Mouse (Mus musculus): ENCODE measurements at regions not wholly inside any gene's neighbourhood (a gene's known extent, or its start where the extent isn't known, plus 50 kb on each side); places are given as distances from the start of the nearest gene placed in this dataset.

DNA sequence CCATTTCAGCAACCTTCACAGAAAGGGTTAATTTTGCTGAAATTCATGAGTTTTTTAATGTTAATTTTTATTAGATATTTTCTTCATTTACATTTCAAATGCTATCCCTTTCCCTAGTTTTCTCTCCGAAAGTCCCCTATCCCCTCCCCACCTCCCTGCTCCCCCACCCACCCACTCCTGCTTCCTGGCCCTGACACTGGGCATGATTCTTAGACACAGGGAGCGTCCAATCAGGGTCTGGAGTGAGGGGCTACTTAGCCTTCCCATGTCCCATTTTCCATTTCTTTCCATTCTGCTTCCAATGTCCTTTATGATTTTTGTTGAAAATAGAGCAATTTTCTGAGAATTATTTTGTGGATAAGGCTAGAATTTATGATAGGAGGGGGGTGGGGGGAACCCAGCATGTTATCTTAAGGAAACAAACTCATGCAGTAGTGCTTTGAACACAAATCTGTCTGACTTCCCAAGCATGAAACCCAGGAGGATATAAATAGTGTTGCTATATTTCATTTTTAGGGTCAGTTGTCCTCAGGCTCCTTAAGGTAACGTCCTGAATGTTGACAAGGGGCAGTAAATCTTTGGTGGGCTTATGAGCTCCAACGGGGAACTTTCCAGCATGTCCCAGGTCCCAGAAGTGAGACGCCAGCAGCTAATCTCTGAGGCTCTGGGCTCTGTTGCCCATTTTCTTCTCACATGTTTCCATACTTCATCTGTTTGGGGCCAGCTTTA, 254.0 kb downstream of the 4930544G11Rik start:
- H3K27me3 ChIP-seq (replicated peaks; ENCODE audit: control insufficient read depth, insufficient read depth, low read length): no peaks in the 10 kb centered on the region
- H3K4me2 ChIP-seq (ENCODE audit: low read length): no peak overlapping the region
- no peaks in the 10 kb centered on the region for H3K4me1 ChIP-seq (replicated peaks; ENCODE audit: control insufficient read depth, insufficient read depth, low read length)
- 91% methylated on average over 5 of the region's 5 CpGs for WGBS
- no peaks in the 10 kb centered on the region for H3K36me3 ChIP-seq (ENCODE audit: control insufficient read depth, insufficient read depth)
- H3K4me3 ChIP-seq (replicated peaks; ENCODE audit: low read length): no peak overlapping the region
- no peaks in the 10 kb centered on the region for H3K9me3 ChIP-seq (ENCODE audit: control insufficient read depth, low read length)
- no peak for ATAC-seq
- H3K27ac ChIP-seq (ENCODE audit: low read length): no peak overlapping the region
- H3K9ac ChIP-seq (replicated peaks; ENCODE audit: low read depth, low read length): no peak overlapping the region

DNA sequence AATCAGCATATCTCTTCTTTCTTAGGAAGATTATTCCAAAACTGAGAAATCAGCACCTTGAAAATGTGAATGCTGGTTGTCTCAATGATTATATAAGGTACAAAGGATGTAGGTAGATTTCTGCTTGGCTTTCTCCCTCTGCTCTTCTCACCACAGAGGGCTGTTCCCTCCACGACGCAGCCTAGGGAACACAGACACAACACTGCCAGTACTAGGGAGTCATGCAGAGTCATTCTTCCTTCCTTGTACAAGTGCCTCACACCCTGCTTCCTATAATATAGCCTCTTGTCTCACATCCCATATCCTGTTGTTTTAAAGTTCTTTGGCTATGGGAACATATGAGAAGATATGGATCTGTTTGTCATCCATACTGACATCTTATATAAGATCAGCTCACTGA, 265.1 kb downstream of the 4930544G11Rik start:
- Histone ChIP-seq H3K27ac (ENCODE audit: low read length) (no peak overlapping the region), H3K4me3 (replicated peaks; ENCODE audit: low read length) (no peak overlapping the region), H3K9me3 (ENCODE audit: control insufficient read depth, low read length) (no peaks in the 10 kb centered on the region), H3K9ac (replicated peaks; ENCODE audit: low read depth, low read length) (no peak overlapping the region), H3K36me3 (ENCODE audit: control insufficient read depth, insufficient read depth) (no peaks in the 10 kb centered on the region), H3K4me1 (replicated peaks; ENCODE audit: control insufficient read depth, insufficient read depth, low read length) (no peaks in the 10 kb centered on the region), H3K4me2 (ENCODE audit: low read length) (no peak overlapping the region), H3K27me3 (replicated peaks; ENCODE audit: control insufficient read depth, insufficient read depth, low read length) (no peaks in the 10 kb centered on the region)
- WGBS: 44% methylated on average over 2 of the region's 2 CpGs
- no peak for ATAC-seq

DNA sequence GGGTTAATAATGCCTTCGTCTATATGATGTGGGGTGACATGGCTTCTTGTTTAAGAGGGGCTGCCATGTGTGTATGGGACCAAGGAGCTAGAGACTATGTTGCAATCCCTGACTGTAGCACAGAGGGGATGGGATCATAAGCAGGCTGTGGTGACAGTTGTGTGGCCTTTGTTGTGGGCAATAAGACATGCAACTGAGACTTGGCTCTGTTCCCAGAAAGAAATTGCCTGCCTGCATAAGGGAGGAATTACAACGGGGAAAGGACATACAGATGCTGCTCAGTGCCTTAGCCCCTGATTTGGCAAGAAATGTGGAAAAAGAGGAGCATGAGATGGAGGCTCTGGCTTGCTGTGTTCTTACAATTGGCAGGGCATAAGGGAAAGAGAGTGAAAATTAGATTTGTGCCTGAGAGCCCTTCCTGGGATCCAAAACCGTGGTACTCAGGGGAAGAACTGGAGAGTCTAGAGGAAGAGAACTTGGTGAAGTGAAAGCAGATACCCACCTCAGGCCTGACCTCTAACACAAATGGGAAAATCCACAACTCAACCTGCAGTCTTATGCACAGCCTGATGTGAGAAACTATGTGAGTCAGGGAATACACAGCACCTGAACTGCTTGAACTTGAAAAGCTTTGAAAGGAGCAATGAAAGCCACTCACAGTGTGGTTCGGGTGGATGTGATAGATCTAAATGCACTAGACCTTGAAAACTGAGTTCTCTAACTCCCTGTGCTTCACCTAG, 271.9 kb downstream of the 4930544G11Rik start:
- Histone ChIP-seq H3K9ac (replicated peaks; ENCODE audit: low read depth, low read length) (no peak overlapping the region), H3K4me2 (ENCODE audit: low read length) (no peak overlapping the region), H3K27me3 (replicated peaks; ENCODE audit: control insufficient read depth, insufficient read depth, low read length) (no peaks in the 10 kb centered on the region), H3K4me1 (replicated peaks; ENCODE audit: control insufficient read depth, insufficient read depth, low read length) (peaks cover 8% of the 10 kb centered on the region; the same call in 1 of the 2 replicates), H3K27ac (ENCODE audit: low read length) (no peak overlapping the region), H3K36me3 (ENCODE audit: control insufficient read depth, insufficient read depth) (no peaks in the 10 kb centered on the region), H3K4me3 (replicated peaks; ENCODE audit: low read length) (no peak overlapping the region), H3K9me3 (ENCODE audit: control insufficient read depth, low read length) (no peaks in the 10 kb centered on the region)
- ATAC-seq: peak; percentile 95
- WGBS: 34% methylated on average over 4 of the region's 4 CpGs

DNA sequence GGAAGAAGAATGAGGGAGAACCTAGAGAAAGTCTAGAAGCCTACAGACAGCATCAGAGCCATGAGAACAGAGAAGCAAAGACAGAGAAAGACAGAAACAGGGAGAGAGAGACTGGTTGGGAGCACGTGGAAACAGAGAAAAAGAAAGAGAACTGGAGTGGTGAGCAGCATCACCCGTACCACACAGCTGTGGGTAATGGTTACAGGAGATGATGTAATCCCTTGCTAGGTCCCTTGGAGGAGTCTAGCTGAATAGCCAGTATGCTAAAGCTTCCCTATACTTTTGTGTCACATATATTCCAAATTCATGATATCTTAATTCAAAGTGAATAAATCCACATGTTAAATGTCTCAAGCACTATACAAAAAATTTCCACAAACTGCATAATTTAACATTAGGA, 284.0 kb downstream of the 4930544G11Rik start:
- WGBS: 74% methylated on average over 2 of the region's 2 CpGs
- Histone ChIP-seq H3K27me3 (replicated peaks; ENCODE audit: control insufficient read depth, insufficient read depth, low read length) (no peaks in the 10 kb centered on the region), H3K36me3 (ENCODE audit: control insufficient read depth, insufficient read depth) (no peaks in the 10 kb centered on the region), H3K4me2 (ENCODE audit: low read length) (no peak overlapping the region), H3K4me3 (replicated peaks; ENCODE audit: low read length) (no peak overlapping the region), H3K9ac (replicated peaks; ENCODE audit: low read depth, low read length) (no peak overlapping the region), H3K4me1 (replicated peaks; ENCODE audit: control insufficient read depth, insufficient read depth, low read length) (no peaks in the 10 kb centered on the region), H3K27ac (ENCODE audit: low read length) (no peak overlapping the region), H3K9me3 (ENCODE audit: control insufficient read depth, low read length) (no peaks in the 10 kb centered on the region)
- ATAC-seq: no peak

DNA sequence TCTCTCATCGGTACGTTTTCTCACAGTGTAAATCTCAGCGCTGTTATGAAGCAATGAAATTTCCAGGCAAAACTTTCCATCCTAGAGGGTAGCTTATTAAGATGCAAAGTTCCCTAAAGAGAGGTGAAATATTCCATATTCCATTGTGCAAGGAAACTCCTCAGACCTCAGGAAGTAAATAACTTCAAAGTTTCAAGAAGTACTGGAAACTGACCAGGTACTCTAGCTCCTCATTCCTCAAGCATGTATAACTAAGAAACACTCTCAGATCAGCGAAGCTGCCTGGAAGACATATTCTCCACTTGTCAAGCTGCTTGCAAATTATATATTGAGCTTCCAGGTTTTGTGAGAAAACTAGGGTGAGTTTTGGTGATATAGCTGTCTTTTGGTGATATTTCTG, 279.8 kb upstream of the Mad2l1 start:
- Histone ChIP-seq H3K36me3 (ENCODE audit: control insufficient read depth, insufficient read depth) (no peaks in the 10 kb centered on the region), H3K9ac (replicated peaks; ENCODE audit: low read depth, low read length) (no peak overlapping the region), H3K9me3 (ENCODE audit: control insufficient read depth, low read length) (no peaks in the 10 kb centered on the region), H3K27ac (ENCODE audit: low read length) (no peak overlapping the region), H3K4me1 (replicated peaks; ENCODE audit: control insufficient read depth, insufficient read depth, low read length) (no peaks in the 10 kb centered on the region), H3K27me3 (replicated peaks; ENCODE audit: control insufficient read depth, insufficient read depth, low read length) (no peaks in the 10 kb centered on the region), H3K4me2 (ENCODE audit: low read length) (no peak overlapping the region), H3K4me3 (replicated peaks; ENCODE audit: low read length) (no peak overlapping the region)
- 87% methylated on average over 4 of the region's 4 CpGs for WGBS
- ATAC-seq: no peak

DNA sequence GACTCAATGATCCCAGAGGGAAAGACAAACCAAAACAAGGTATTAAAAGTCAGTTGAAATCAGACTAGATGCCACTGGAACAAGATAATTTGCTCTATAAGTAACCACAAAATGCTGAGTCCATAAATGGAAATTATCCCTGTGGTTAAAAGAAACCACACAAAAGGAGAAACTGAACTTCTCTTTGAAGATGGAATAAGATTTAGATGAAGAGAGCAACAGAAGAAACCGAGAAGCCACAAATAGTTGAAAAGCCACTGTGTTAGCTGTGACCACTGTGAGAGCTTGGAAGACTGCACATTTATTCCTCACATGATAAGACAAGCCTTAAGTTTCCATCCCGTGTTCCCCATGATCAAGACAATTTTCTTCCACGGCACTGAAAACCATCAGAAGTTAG, 271.8 kb upstream of the Mad2l1 start:
- Histone ChIP-seq H3K27me3 (replicated peaks; ENCODE audit: control insufficient read depth, insufficient read depth, low read length) (no peaks in the 10 kb centered on the region), H3K4me1 (replicated peaks; ENCODE audit: control insufficient read depth, insufficient read depth, low read length) (no peaks in the 10 kb centered on the region), H3K27ac (ENCODE audit: low read length) (no peak overlapping the region), H3K36me3 (ENCODE audit: control insufficient read depth, insufficient read depth) (no peaks in the 10 kb centered on the region), H3K9me3 (ENCODE audit: control insufficient read depth, low read length) (no peaks in the 10 kb centered on the region), H3K4me2 (ENCODE audit: low read length) (no peak overlapping the region), H3K4me3 (replicated peaks; ENCODE audit: low read length) (no peak overlapping the region), H3K9ac (replicated peaks; ENCODE audit: low read depth, low read length) (no peak overlapping the region)
- WGBS: 88% methylated on average over 3 of the region's 3 CpGs
- no peak for ATAC-seq

DNA sequence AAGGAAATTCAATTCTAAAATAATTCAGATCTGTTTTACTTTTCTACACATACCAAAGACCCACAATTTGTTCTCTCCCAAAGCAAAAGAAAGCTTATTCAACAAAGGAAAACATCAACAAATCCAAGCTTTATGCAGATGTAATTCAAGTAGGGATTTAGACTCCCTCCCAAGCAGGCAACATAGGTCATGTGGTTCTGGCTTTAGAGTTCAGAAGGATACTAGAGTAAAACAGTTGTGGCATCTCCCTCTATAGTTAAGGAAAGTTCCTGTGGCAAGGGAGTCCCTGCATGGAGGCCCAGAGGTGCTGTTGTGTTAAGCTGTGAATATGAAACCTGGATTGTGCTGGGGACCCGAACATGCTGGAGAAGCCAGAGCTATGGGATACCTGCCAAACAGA, 271.3 kb upstream of the Mad2l1 start:
- H3K4me2 ChIP-seq (ENCODE audit: low read length): no peak overlapping the region
- WGBS: 71% methylated on average over 1 of the region's 1 CpGs
- H3K36me3 ChIP-seq (ENCODE audit: control insufficient read depth, insufficient read depth): no peaks in the 10 kb centered on the region
- H3K4me3 ChIP-seq (replicated peaks; ENCODE audit: low read length): no peak overlapping the region
- H3K27ac ChIP-seq (ENCODE audit: low read length): no peak overlapping the region
- H3K9ac ChIP-seq (replicated peaks; ENCODE audit: low read depth, low read length): no peak overlapping the region
- ATAC-seq: no peak
- H3K27me3 ChIP-seq (replicated peaks; ENCODE audit: control insufficient read depth, insufficient read depth, low read length): no peaks in the 10 kb centered on the region
- no peaks in the 10 kb centered on the region for H3K4me1 ChIP-seq (replicated peaks; ENCODE audit: control insufficient read depth, insufficient read depth, low read length)
- no peaks in the 10 kb centered on the region for H3K9me3 ChIP-seq (ENCODE audit: control insufficient read depth, low read length)

DNA sequence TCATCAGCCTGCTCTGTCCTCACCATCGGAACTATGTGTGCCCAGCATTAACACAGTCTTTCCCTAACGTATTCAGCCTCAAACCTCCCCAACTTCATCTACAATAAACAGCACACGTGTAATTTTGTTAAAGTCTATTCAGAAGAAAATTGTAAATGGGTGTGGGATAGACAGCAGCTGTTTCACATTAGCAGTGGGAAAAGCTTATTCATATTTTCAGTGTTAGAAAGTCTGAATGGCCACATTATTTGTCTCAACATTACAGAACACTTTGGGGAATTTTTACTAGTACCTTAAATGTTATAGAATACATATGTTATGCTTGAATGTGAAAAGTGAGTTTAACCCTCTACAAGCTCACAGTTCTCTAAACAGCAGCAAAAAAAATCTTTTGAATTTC, 266.8 kb upstream of the Mad2l1 start:
- no peaks in the 10 kb centered on the region for H3K4me1 ChIP-seq (replicated peaks; ENCODE audit: control insufficient read depth, insufficient read depth, low read length)
- H3K4me3 ChIP-seq (replicated peaks; ENCODE audit: low read length): no peak overlapping the region
- 69% methylated on average over 3 of the region's 3 CpGs for WGBS
- no peaks in the 10 kb centered on the region for H3K9me3 ChIP-seq (ENCODE audit: control insufficient read depth, low read length)
- no peak overlapping the region for H3K4me2 ChIP-seq (ENCODE audit: low read length)
- H3K27ac ChIP-seq (ENCODE audit: low read length): no peak overlapping the region
- no peak for ATAC-seq
- no peaks in the 10 kb centered on the region for H3K27me3 ChIP-seq (replicated peaks; ENCODE audit: control insufficient read depth, insufficient read depth, low read length)
- no peaks in the 10 kb centered on the region for H3K36me3 ChIP-seq (ENCODE audit: control insufficient read depth, insufficient read depth)
- no peak overlapping the region for H3K9ac ChIP-seq (replicated peaks; ENCODE audit: low read depth, low read length)

DNA sequence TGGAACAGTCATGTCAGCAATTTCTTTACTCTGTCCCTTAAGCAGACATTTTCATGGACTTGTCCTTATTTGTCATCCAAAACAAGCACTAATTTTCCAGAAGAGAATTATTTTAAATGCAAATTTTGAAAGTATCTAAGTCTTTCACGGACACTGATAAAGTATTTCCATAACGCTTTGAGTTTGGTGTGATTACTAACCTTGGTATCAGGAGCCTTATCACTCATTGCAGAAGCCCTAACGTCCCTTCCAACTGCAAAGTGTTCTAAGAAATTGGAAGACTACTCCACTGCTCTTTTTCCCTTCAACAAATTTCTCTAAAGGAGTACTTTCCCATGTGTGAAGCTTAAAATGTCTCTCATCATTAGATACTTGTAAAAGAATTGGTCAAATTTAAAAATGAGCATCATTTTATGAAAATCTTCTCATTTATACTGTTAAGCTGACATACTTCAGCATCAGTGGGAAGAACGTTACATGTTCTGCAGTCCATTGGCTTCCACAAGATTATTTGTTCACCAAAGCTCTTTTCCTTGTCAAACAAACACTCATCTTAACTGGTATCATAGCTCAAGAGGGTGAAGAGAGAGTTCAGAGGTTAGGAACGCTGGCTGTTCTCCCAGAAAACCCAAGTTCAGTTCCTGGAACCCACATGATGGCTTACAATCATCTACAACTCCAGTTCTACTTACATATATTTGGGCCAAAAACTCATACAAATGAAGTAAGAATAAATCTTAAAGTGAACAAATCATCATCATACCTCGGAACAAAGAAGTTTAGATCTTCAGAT, 263.6 kb upstream of the Mad2l1 start:
- Histone ChIP-seq H3K27ac (ENCODE audit: low read length) (no peak overlapping the region), H3K27me3 (replicated peaks; ENCODE audit: control insufficient read depth, insufficient read depth, low read length) (no peaks in the 10 kb centered on the region), H3K9ac (replicated peaks; ENCODE audit: low read depth, low read length) (no peak overlapping the region), H3K36me3 (ENCODE audit: control insufficient read depth, insufficient read depth) (no peaks in the 10 kb centered on the region), H3K4me2 (ENCODE audit: low read length) (no peak overlapping the region), H3K9me3 (ENCODE audit: control insufficient read depth, low read length) (no peaks in the 10 kb centered on the region), H3K4me1 (replicated peaks; ENCODE audit: control insufficient read depth, insufficient read depth, low read length) (no peaks in the 10 kb centered on the region), H3K4me3 (replicated peaks; ENCODE audit: low read length) (no peak overlapping the region)
- 86% methylated on average over 6 of the region's 6 CpGs for WGBS
- ATAC-seq: no peak

Data from forebrain, embryonic 16.5 days (tissue).